Mouse (Mus musculus): ENCODE measurements around the gene Wdr43. TPM values are rescaled to one million over a fixed set of nuclear protein-coding genes. Genes with fewer than 3 reads are reported as not detected.

Wdr43 gene
- 54.6 and 56.2 TPM in 2 replicates for polyA plus RNA-seq (2015; fragmentation: Nextera tagmentation; extraction: Ambion mirVana)

DNA sequence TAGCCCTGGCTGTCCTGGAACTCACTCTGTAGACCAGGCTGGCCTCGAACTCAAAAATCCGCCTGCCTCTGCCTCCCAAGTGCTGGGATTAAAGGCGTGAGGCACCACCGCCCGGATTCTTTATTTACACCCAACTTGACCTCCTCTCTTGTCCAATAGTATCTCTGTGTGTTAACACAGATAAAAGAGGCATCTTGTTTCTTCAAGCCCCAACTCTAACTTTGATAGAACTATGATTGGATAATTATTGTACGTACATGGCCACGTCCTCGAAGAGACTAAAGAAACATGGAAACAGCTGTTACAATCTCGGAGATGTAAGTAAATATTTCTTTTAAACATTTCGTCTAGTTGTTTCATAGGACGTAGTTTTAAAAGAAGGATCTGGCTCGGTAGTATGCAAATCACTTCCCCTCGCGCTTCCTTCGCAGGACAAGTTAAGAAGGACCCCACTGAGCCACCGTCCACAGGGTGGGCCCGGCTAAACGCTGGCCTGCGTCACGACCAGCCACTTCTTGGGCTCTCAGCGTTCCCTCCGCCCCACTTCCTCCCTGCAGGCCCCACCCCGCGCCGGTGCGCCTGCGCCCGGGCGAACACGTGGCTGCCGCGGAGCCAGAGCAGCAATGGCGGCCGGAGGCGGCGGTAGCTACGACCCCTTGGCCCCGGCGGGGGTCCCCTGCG lies at the start of gene Wdr43:
Wdr43 (plus strand) TSS at position 258 of the 681 bp plus-strand sequence.
- 0 out of 2 replicates have a peak, but pooled peaks cover 5% of the 10 kb centered on the region for H3K36me3 ChIP-seq (ENCODE audit: insufficient read depth, low read length)

DNA sequence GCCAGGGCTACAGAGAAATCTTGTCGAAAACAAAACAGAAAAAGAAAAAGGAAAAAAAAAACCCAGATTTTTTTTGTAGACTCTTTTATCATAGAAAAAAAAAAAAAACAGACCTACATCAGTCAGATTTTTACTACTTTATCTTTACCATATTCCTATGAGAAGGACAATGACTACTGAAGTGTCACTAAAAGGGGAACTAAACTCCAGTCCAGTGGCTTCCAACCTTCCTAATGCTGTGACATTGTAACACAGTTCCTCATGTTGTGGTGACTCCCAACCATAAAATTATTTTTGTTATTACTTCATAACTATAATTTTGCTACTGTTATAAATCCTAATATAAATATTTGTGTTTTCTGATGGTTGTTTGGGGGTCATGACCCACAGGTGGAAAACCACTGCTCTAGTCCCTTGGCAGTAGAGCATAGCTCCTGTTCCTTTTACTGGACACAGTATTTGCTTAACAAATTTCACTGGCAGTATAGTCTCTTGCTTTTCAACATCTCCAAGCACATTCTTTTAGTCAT lies 36.5 kb upstream of the Wdr43 start:
- Histone ChIP-seq H3K27ac (no peak overlapping the region), H3K27me3 (ENCODE audit: insufficient read depth, low read length) (no peaks in the 10 kb centered on the region), H3K9me3 (replicated peaks; ENCODE audit: low read length) (no peaks in the 10 kb centered on the region), H3K36me3 (ENCODE audit: insufficient read depth, low read length) (no peaks in the 10 kb centered on the region), H3K4me3 (replicated peaks; ENCODE audit: low read depth, low read length) (no peak overlapping the region), H3K9ac (ENCODE audit: low read depth, low read length) (no peak overlapping the region), H3K4me1 (replicated peaks; ENCODE audit: insufficient read depth, low read length) (no peaks in the 10 kb centered on the region), H3K4me2 (ENCODE audit: low read length) (no peak overlapping the region)
- DNase-seq (ENCODE audit: low spot score) (no peak), ATAC-seq (replicated peaks; ENCODE audit: low FRiP score, low read depth) (no peak)
- TF ChIP-seq CTCF (IDR thresholded peaks at IDR 0.05; ENCODE audit: low read depth): no peak
- 91% methylated on average over 1 of the region's 1 CpGs for WGBS

More for the DNA sequence above, at the start of gene Wdr43:
- Histone ChIP-seq H3K27ac (peak within 1 kb of the TSS; percentile 82), H3K9me3 (replicated peaks; ENCODE audit: low read length) (no peaks in the 10 kb centered on the region), H3K4me1 (replicated peaks; ENCODE audit: insufficient read depth, low read length) (0 out of 2 replicates have a peak, but pooled peaks cover 7% of the 10 kb centered on the region), H3K4me2 (ENCODE audit: low read length) (peak within 1 kb of the TSS; percentile 73), H3K27me3 (ENCODE audit: insufficient read depth, low read length) (no peaks in the 10 kb centered on the region), H3K9ac (ENCODE audit: low read depth, low read length) (peak within 1 kb of the TSS; percentile 96), H3K4me3 (replicated peaks; ENCODE audit: low read depth, low read length) (peak within 1 kb of the TSS; percentile 97)
- ATAC-seq (replicated peaks; ENCODE audit: low FRiP score, low read depth) (peak; percentile 100), DNase-seq (ENCODE audit: low spot score) (peak; percentile 99)
- WGBS: 6% methylated on average over 40 of the region's 40 CpGs
- 0 out of 2 replicates have a peak, but pooled peaks have one; percentile 15 for TF ChIP-seq CTCF (IDR thresholded peaks at IDR 0.05; ENCODE audit: low read depth)

DNA sequence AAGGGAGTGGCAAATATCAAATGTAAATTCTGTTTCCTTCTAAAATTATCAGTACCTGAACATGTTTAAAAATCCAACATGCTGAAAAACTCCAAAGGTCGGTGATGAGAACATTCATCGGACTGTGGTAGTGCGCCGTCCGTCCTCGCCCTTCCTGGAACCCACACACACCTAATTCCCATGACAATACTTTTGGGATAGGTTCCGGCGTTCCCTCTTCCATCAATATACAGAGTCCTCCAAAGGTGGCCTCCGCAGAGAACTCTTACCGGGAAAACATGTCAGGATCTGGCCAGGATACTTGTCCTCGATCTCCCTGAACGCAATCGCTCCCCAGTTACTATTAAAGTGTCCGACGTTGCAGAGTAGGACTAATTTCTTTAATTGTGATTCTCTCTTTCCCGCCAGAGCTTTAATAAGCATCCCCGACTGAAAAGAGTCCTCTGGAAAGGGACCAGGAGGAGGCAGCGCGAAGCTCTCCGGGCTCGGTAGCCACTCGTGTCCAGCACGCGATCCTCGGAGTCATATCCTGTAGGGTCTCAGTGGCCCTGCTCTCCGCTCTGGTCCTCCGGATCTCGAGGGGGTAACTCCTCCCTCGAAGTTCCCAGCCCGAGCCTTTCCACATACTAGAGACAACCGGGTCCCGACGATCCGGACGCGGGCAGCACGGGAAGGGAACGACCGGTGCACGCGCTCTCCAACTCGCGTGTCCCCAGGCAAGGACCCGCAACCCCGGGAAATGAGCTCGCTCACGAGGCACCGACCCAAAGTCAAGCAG lies 17.6 kb upstream of the Wdr43 start:
- H3K27me3 ChIP-seq (ENCODE audit: insufficient read depth, low read length): no peaks in the 10 kb centered on the region
- no peaks in the 10 kb centered on the region for H3K4me1 ChIP-seq (replicated peaks; ENCODE audit: insufficient read depth, low read length)
- H3K4me2 ChIP-seq (ENCODE audit: low read length): peak overlapping the region; percentile 59
- H3K4me3 ChIP-seq (replicated peaks; ENCODE audit: low read depth, low read length): peak overlapping the region; percentile 56
- WGBS: under 1% methylated on average over 48 of the region's 48 CpGs
- no peak for TF ChIP-seq CTCF (IDR thresholded peaks at IDR 0.05; ENCODE audit: low read depth)
- peak; percentile 42 for DNase-seq (ENCODE audit: low spot score)
- H3K27ac ChIP-seq: peak overlapping the region; percentile 73
- peak; percentile 56; the same call in 1 of the 2 replicates for ATAC-seq (replicated peaks; ENCODE audit: low FRiP score, low read depth)
- peak overlapping the region; percentile 61 for H3K9ac ChIP-seq (ENCODE audit: low read depth, low read length)
- H3K9me3 ChIP-seq (replicated peaks; ENCODE audit: low read length): no peaks in the 10 kb centered on the region
- H3K36me3 ChIP-seq (ENCODE audit: insufficient read depth, low read length): no peaks in the 10 kb centered on the region

DNA sequence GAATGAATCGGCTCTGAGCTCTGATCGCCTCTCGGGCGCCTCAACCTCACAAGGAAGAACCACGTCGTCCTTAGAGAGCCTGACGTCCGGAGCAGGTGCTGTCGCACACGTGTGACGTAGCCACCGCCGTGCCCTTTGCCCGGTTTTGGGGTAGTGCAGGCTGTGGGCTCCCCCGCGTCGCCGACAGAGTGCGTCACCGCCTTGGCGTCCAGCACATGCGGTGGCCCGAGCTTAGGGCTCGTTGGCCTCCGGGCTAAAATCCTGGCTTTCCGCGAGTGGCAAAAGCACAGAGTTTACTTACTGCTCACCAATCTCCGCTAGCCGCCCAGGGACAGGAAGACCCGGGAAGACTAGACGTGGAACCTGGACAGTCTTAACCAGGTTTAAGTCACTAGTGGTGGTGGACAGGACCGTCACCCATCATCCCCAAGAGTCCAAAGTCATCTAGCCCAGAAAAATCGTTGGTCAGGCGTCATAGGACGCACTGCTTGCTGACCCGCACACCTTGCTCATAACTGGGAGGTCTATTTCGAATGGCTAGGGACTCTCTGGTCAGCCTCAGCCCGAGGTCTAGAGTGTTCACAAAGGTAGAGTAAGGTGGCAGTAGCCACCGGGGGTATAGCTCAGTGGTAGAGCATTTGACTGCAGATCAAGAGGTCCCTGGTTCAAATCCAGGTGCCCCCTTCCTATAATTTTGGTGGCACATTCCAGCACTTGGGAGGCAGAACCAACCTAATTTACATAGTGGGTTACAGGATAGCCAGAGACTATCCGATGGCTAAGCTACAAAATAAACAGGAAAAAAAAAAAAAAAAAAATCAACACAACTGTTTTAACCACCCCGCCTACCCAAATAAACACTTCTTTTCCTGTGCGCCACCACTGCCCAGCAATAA lies 16.8 kb upstream of the Wdr43 start:
- H3K4me2 ChIP-seq (ENCODE audit: low read length): peak overlapping the region; percentile 59
- peak overlapping the region; percentile 73 for H3K27ac ChIP-seq
- no peaks in the 10 kb centered on the region for H3K4me1 ChIP-seq (replicated peaks; ENCODE audit: insufficient read depth, low read length)
- H3K36me3 ChIP-seq (ENCODE audit: insufficient read depth, low read length): no peaks in the 10 kb centered on the region
- H3K4me3 ChIP-seq (replicated peaks; ENCODE audit: low read depth, low read length): peak overlapping the region; percentile 56
- DNase-seq (ENCODE audit: low spot score): peak; percentile 77
- WGBS: 5% methylated on average over 42 of the region's 42 CpGs
- no peaks in the 10 kb centered on the region for H3K27me3 ChIP-seq (ENCODE audit: insufficient read depth, low read length)
- peak overlapping the region; percentile 61 for H3K9ac ChIP-seq (ENCODE audit: low read depth, low read length)
- TF ChIP-seq CTCF (IDR thresholded peaks at IDR 0.05; ENCODE audit: low read depth): no peak
- ATAC-seq (replicated peaks; ENCODE audit: low FRiP score, low read depth): peak; percentile 98
- no peaks in the 10 kb centered on the region for H3K9me3 ChIP-seq (replicated peaks; ENCODE audit: low read length)

DNA sequence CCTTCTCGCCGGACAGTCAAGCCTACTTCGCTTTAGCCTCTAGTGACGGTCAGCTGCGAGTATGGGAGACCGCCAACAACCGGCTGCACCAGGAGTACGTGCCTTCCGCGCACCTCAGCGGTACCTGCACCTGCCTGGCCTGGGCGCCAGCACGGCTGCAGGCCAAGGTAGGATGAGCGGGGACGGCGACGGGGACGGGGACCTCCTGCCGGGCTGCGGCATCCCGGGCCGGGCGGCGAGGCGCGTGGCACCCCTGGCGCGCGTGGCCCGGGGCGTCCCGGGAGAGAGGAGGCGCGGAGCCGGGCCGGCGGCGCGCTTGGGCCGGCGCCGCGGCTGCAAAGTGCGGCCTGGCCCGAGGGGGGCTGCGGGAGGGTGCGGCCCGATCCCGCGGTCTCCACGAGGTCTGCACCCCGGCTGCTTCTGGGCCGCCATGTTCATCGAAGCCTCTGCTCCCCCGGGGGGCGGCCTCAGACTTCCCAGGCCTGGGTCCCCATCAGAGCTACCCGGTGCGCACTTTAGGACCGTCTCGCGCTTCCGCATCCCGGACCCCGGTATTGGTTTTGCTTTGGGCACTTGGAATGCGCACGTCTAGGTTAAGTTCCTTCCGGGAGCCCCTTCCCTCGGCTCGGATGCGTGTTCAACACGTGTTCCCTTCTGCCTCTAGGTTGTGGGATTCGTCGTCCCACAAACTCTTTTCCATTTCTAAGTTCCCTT lies 781 bp downstream of the Wdr43 start:
- Histone ChIP-seq H3K36me3 (ENCODE audit: insufficient read depth, low read length) (0 out of 2 replicates have a peak, but pooled peaks cover 5% of the 10 kb centered on the region), H3K9ac (ENCODE audit: low read depth, low read length) (peak overlapping the region; percentile 96), H3K27ac (peak overlapping the region; percentile 82), H3K4me2 (ENCODE audit: low read length) (peak overlapping the region; percentile 73), H3K4me1 (replicated peaks; ENCODE audit: insufficient read depth, low read length) (0 out of 2 replicates have a peak, but pooled peaks cover 7% of the 10 kb centered on the region), H3K9me3 (replicated peaks; ENCODE audit: low read length) (no peaks in the 10 kb centered on the region), H3K4me3 (replicated peaks; ENCODE audit: low read depth, low read length) (peak overlapping the region; percentile 97), H3K27me3 (ENCODE audit: insufficient read depth, low read length) (no peaks in the 10 kb centered on the region)
- DNase-seq (ENCODE audit: low spot score): peak; percentile 35
- WGBS: 1% methylated on average over 52 of the region's 73 CpGs
- 0 out of 2 replicates have a peak, but pooled peaks have one; percentile 0 for TF ChIP-seq CTCF (IDR thresholded peaks at IDR 0.05; ENCODE audit: low read depth)
- ATAC-seq (replicated peaks; ENCODE audit: low FRiP score, low read depth): peak; percentile 80
